Mouse (Mus musculus): ENCODE measurements around the gene Igfbp2. TPM values are rescaled to one million over a fixed set of nuclear protein-coding genes. Genes with fewer than 3 reads are reported as not detected.

Igfbp2 gene
- 101 and 113 TPM in 2 replicates for polyA plus RNA-seq (2015; fragmentation: Nextera tagmentation; extraction: Ambion mirVana)

GRCm38 (mm10) chr1:72823751-72824706 lies at the start of gene Igfbp2:
Igfbp2 (plus strand) TSS chr1:72824503.

GRCm38 (mm10) chr1:72874287-72875211 lies 50.2 kb downstream of the Igfbp2 start, which contains the start of gene Igfbp5:
Igfbp5 (minus strand) TSS chr1:72874884.

Other genes starting within 250 kb of the Igfbp2 start
- gene Smarcal1, start 241.3 kb upstream of the Igfbp2 start, polyA plus RNA-seq (2015; fragmentation: Nextera tagmentation; extraction: Ambion mirVana), result 10.9 and 13.1 TPM in 2 replicates
- not detected in 2 replicates for gene Ankar, start 123.9 kb upstream of the Igfbp2 start, polyA plus RNA-seq (2015; fragmentation: Nextera tagmentation; extraction: Ambion mirVana)
- gene Rpl37a, start 113.2 kb upstream of the Igfbp2 start, polyA plus RNA-seq (2015; fragmentation: Nextera tagmentation; extraction: Ambion mirVana), result 1,547 and 1,573 TPM in 2 replicates
- 26.6 and 33.6 TPM in 2 replicates for gene Igfbp5, start 50.4 kb downstream of the Igfbp2 start, polyA plus RNA-seq (2015; fragmentation: Nextera tagmentation; extraction: Ambion mirVana)
- not detected in 2 replicates for gene Tnp1, start 191.4 kb downstream of the Igfbp2 start, polyA plus RNA-seq (2015; fragmentation: Nextera tagmentation; extraction: Ambion mirVana)